Mouse (Mus musculus): ENCODE data around the gene C1qtnf4. TPM values are rescaled to one million over a fixed set of nuclear protein-coding genes. Genes with fewer than 3 reads are reported as not detected.

The C1qtnf4 gene
- total and polyA plus RNA-seq, 3 experiments, result not detected

GRCm38 (mm10) chr2:90921178-90921577 is 35.5 kb downstream of the C1qtnf4 start:
- H3K9me3 ChIP-seq (replicated peaks; ENCODE audit: low read length), result no peaks in the 10 kb centered on the region
- in situ Hi-C loops (cut with MboI; ENCODE audit: low pct_ligation_motif_present, low pct_unique_long_range_greater_than_20kb, low sequenced_read_pairs), result no loop called here
- H3K4me2 ChIP-seq (ENCODE audit: insufficient read depth, low read depth, poor library complexity, severe bottlenecking), result no peak overlapping the region
- peaks cover 2 to 4% of the 10 kb centered on the region in 2 experiments; a peak in 2 of 4 replicates for H3K4me1 ChIP-seq (ENCODE audit: control insufficient read depth in 1 of 2, insufficient read depth in 2 of 2)
- dilution Hi-C loops (cut with MboI; ENCODE audit: extremely low pct_ligation_motif_present, extremely low pct_unique_long_range_greater_than_20kb, low sequenced_read_pairs), result no loop called here
- H3K27me3 ChIP-seq (replicated peaks), result peaks cover 4% of the 10 kb centered on the region
- H3K4me3 ChIP-seq (replicated peaks in 1 of 3; ENCODE audit: low read depth in 2 of 3, low read length in 2 of 3, poor library complexity in 1 of 3), result no peak overlapping the region
- H3K9ac ChIP-seq (ENCODE audit: insufficient read depth, low read depth), result no peak overlapping the region
- no peaks in the 10 kb centered on the region for H3K36me3 ChIP-seq (replicated peaks in 1 of 2; ENCODE audit: control insufficient read depth in 1 of 2, insufficient read depth in 1 of 2, low read length in 1 of 2)
- DNase-seq (ENCODE audit: extremely low read depth), result no peak
- TF ChIP-seq MAFK (IDR thresholded peaks at IDR 0.05; ENCODE audit: insufficient replicate concordance, low read length) (no peak), MAX (IDR thresholded peaks at IDR 0.05; ENCODE audit: low read length) (no peak), HCFC1 (IDR thresholded peaks at IDR 0.05; ENCODE audit: low read depth, low read length) (no peak), TBP (conservative IDR thresholded peaks at IDR 0.05; ENCODE audit: low read depth, low read length) (no peak), IRF4 (IDR thresholded peaks at IDR 0.05; ENCODE audit: low read depth, low read length) (no peak), ZC3H11A (IDR thresholded peaks at IDR 0.05; ENCODE audit: low read depth, low read length) (no peak), MEF2A (IDR thresholded peaks at IDR 0.05; ENCODE audit: borderline replicate concordance, low read depth, low read length) (no peak), SIN3A (IDR thresholded peaks at IDR 0.05; ENCODE audit: low read length) (no peak), ZMIZ1 (IDR thresholded peaks at IDR 0.05; ENCODE audit: low read depth, low read length) (no peak), ELF1 (IDR thresholded peaks at IDR 0.05; ENCODE audit: low read depth, low read length) (no peak), E2F4 (IDR thresholded peaks at IDR 0.05; ENCODE audit: insufficient replicate concordance, low read depth, low read length) (no peak), NRF1 (IDR thresholded peaks at IDR 0.05; ENCODE audit: low read depth, low read length) (no peak), MXI1 (IDR thresholded peaks at IDR 0.05; ENCODE audit: low read depth, low read length) (no peak), GABPA (IDR thresholded peaks at IDR 0.05; ENCODE audit: insufficient replicate concordance, low read depth, low read length) (no peak), SMC3 (IDR thresholded peaks at IDR 0.05; ENCODE audit: low read depth, low read length) (no peak), BHLHE40 (IDR thresholded peaks at IDR 0.05; ENCODE audit: low read depth, low read length) (no peak)
- H3K27ac ChIP-seq (ENCODE audit: insufficient read depth, low read depth), result no peak overlapping the region
- peaks cover 10% of the 10 kb centered on the region for H3K79me2 ChIP-seq (replicated peaks; ENCODE audit: control insufficient read depth, extremely low read depth, insufficient read depth, poor library complexity, severe bottlenecking)

- Histone ChIP-seq H3K9me3 (replicated peaks; ENCODE audit: low read length) (no peaks in the 10 kb centered on the region), H3K27ac (ENCODE audit: insufficient read depth, low read depth) (no peak overlapping the region), H3K79me2 (replicated peaks; ENCODE audit: control insufficient read depth, extremely low read depth, insufficient read depth, poor library complexity, severe bottlenecking) (no peaks in the 10 kb centered on the region), H3K9ac (ENCODE audit: insufficient read depth, low read depth) (no peak overlapping the region), H3K4me1 (ENCODE audit: control insufficient read depth in 1 of 2, insufficient read depth in 2 of 2) (peaks cover 2 to 4% of the 10 kb centered on the region in 2 experiments; a peak in 2 of 4 replicates), H3K4me2 (ENCODE audit: insufficient read depth, low read depth, poor library complexity, severe bottlenecking) (no peak overlapping the region), H3K27me3 (replicated peaks) (peaks cover 4% of the 10 kb centered on the region), H3K36me3 (replicated peaks in 1 of 2; ENCODE audit: control insufficient read depth in 1 of 2, insufficient read depth in 1 of 2, low read length in 1 of 2) (no peaks in the 10 kb centered on the region), H3K4me3 (replicated peaks in 1 of 3; ENCODE audit: low read depth in 2 of 3, low read length in 2 of 3, poor library complexity in 1 of 3) (no peak overlapping the region)
- DNase-seq (ENCODE audit: extremely low read depth), result no peak
- no peak for TF ChIP-seq MYC (IDR thresholded peaks at IDR 0.05; ENCODE audit: low read depth, low read length)
- TF ChIP-seq UBTF (IDR thresholded peaks at IDR 0.05; ENCODE audit: low read depth, low read length), result no peak
- no peak for TF ChIP-seq CTCF (conservative IDR thresholded peaks at IDR 0.05 in 1 of 2, IDR thresholded peaks at IDR 0.05 in 1 of 2; ENCODE audit: low read depth in 2 of 2, low read length in 2 of 2)
- TF ChIP-seq MAX (IDR thresholded peaks at IDR 0.05; ENCODE audit: low read length), result no peak
- TF ChIP-seq EP300 (IDR thresholded peaks at IDR 0.05; ENCODE audit: low read length), result no peak
- TF ChIP-seq KAT2A (IDR thresholded peaks at IDR 0.05; ENCODE audit: insufficient replicate concordance, low read length), result no peak
- no peak for TF ChIP-seq POLR2AphosphoS2 (IDR thresholded peaks at IDR 0.05; ENCODE audit: low read depth, low read length)
- no peak for TF ChIP-seq MAZ (IDR thresholded peaks at IDR 0.05; ENCODE audit: low read depth, low read length)
- TF ChIP-seq E2F4 (IDR thresholded peaks at IDR 0.05; ENCODE audit: insufficient replicate concordance, low read depth, low read length), result no peak
- no peak for TF ChIP-seq BHLHE40 (IDR thresholded peaks at IDR 0.05; ENCODE audit: low read depth, low read length)
- no peak for TF ChIP-seq MXI1 (IDR thresholded peaks at IDR 0.05; ENCODE audit: low read depth, low read length)
- no peak for TF ChIP-seq GABPA (IDR thresholded peaks at IDR 0.05; ENCODE audit: insufficient replicate concordance, low read depth, low read length)
- dilution Hi-C loops (cut with MboI; ENCODE audit: extremely low pct_ligation_motif_present, extremely low pct_unique_long_range_greater_than_20kb, low sequenced_read_pairs) (no loop called here), in situ Hi-C loops (cut with MboI; ENCODE audit: low pct_ligation_motif_present, low pct_unique_long_range_greater_than_20kb, low sequenced_read_pairs) (no loop called here)
Observed at GRCm38 (mm10) chr2:90922636-90923035, 37.0 kb downstream of the C1qtnf4 start.
